ENCODE assay signal across 27 mouse cellular contexts in genomic region chr6:88469878-88470277, GRCm38 (mm10).
"Had no signal": no experiment of that assay in that cellular context is flagged by ENCODE, and none has a peak within 500 bp of the region (broad histone marks: within the 10 kb centered on the region; RNA-seq: fewer than 3 reads in every experiment).

No protein-coding gene starts in this region.

- H3K4me2 ChIP-seq: heart, embryonic 12.5 days; hindbrain, embryonic 12.5 days; hindbrain, embryonic 14.5 days; intestine, embryonic 15.5 days; limb, embryonic 12.5 days; liver, embryonic 11.5 days; liver, embryonic 15.5 days had no signal

- ATAC-seq: hindbrain, embryonic 16.5 days; inflammation-experienced regulatory T-cells, adult 6 months; intestine, embryonic 15.5 days; intestine, postnatal 0 days had no signal

- DNase-seq: gastrocnemius, adult 2 months; gastrocnemius, postnatal 10 days; gastrocnemius, postnatal 36 days; heart, adult 11 months; heart, postnatal 10 days; heart, postnatal 4 days; kidney, adult 18-20 months; kidney, adult 8-10 months; kidney, postnatal 10 days; kidney, postnatal 25 days; kidney, postnatal 4 days; liver had no signal

- H3K27me3 ChIP-seq: heart, embryonic 12.5 days; hindbrain, embryonic 12.5 days; intestine, embryonic 15.5 days; limb, embryonic 12.5 days; liver, embryonic 15.5 days had no signal

- H3K9ac ChIP-seq: heart, embryonic 12.5 days; hindbrain, embryonic 12.5 days; hindbrain, embryonic 14.5 days; intestine, embryonic 15.5 days; limb, embryonic 12.5 days; liver, embryonic 15.5 days had no signal

- H3K4me3 ChIP-seq: gastrocnemius, adult 2 months; heart, adult 2 months; heart, embryonic 12.5 days; hindbrain, embryonic 10.5 days; hindbrain, embryonic 12.5 days; intestine, embryonic 15.5 days; layer of hippocampus, adult 2 months; left cerebral cortex, adult 2 months; limb, embryonic 10.5 days; limb, embryonic 12.5 days; liver, embryonic 15.5 days had no signal

- H3K27ac ChIP-seq: gastrocnemius, adult 2 months; heart, adult 2 months; hindbrain, embryonic 10.5 days; hindbrain, embryonic 12.5 days; hindbrain, embryonic 14.5 days; intestine, embryonic 15.5 days; layer of hippocampus, adult 2 months; left cerebral cortex, adult 2 months; limb, embryonic 10.5 days; limb, embryonic 12.5 days; liver, embryonic 15.5 days had no signal

- H3K9me3 ChIP-seq: heart, embryonic 12.5 days; hindbrain, embryonic 10.5 days; hindbrain, embryonic 12.5 days; intestine, embryonic 15.5 days; limb, embryonic 10.5 days; limb, embryonic 12.5 days; liver, embryonic 15.5 days had no signal
